In genomic region chr2:154549127-154549885, GRCm38 (mm10) we compare ENCODE assay signal across 8 mouse cellular contexts. TPM values are rescaled to one million over a fixed set of nuclear protein-coding genes. Genes with fewer than 3 reads are reported as not detected.
A peak's percentile ranks its signal among the peaks of the same experiment; 100 is the strongest.
DNase-seq lines count a peak whose midpoint lies in the region; ATAC-seq and TF ChIP-seq lines count a peak whose summit lies in the region.

No protein-coding gene starts in this region.

- peak; percentile 57 for DNase-seq in lung, adult 18-20 months
- DNase-seq in lung, postnatal 25 days (ENCODE audit: low spot score) = no peak
- peak; percentile 91 for DNase-seq in embryonic facial prominence, embryonic 14.5 days (ENCODE audit: low spot score)
- DNase-seq in lung, postnatal 0 days (ENCODE audit: low spot score) = peak; percentile 84
- peak; percentile 94 for DNase-seq in retina, postnatal 1 day
- peak; percentile 83 for DNase-seq in thymus, postnatal 4 days

- 6% methylated on average over 25 of the region's 48 CpGs for WGBS in embryonic facial prominence, embryonic 14.5 days
- 4% methylated on average over 48 of the region's 48 CpGs for WGBS in heart, embryonic 12.5 days
- 3% methylated on average over 45 of the region's 48 CpGs for WGBS in kidney, embryonic 14.5 days
- WGBS in lung, postnatal 0 days = 3% methylated on average over 43 of the region's 48 CpGs

- ATAC-seq in embryonic facial prominence, embryonic 14.5 days (ENCODE audit: low read depth) = peak; percentile 78
- peak; percentile 70 for ATAC-seq in heart, embryonic 12.5 days (ENCODE audit: insufficient number of reproducible peaks, low FRiP score)
- ATAC-seq in kidney, embryonic 14.5 days (ENCODE audit: low FRiP score, low TSS enrichment) = peak; percentile 79; the same call in 1 of the 2 replicates
- ATAC-seq in lung, postnatal 0 days = peak; percentile 57

- peak overlapping the region; percentile 45 for H3K4me3 ChIP-seq in embryonic facial prominence, embryonic 14.5 days (ENCODE audit: low read depth, low read length)
- peak overlapping the region; percentile 51 for H3K4me3 ChIP-seq in heart, embryonic 12.5 days
- H3K4me3 ChIP-seq in kidney, embryonic 14.5 days (ENCODE audit: low read length) = peak overlapping the region; percentile 42
- H3K4me3 ChIP-seq in lung, postnatal 0 days (ENCODE audit: low read depth, low read length) = peak overlapping the region; percentile 34

- no peaks in the 10 kb centered on the region for H3K9me3 ChIP-seq in embryonic facial prominence, embryonic 14.5 days (ENCODE audit: control insufficient read depth, low read length)
- H3K9me3 ChIP-seq in heart, embryonic 12.5 days (replicated peaks) = no peaks in the 10 kb centered on the region
- no peaks in the 10 kb centered on the region for H3K9me3 ChIP-seq in kidney, embryonic 14.5 days (ENCODE audit: control insufficient read depth, low read length)
- no peaks in the 10 kb centered on the region for H3K9me3 ChIP-seq in lung, postnatal 0 days (ENCODE audit: low read length)

- no peaks in the 10 kb centered on the region for H3K36me3 ChIP-seq in embryonic facial prominence, embryonic 14.5 days (ENCODE audit: control insufficient read depth, insufficient read depth, low read length)
- no peaks in the 10 kb centered on the region for H3K36me3 ChIP-seq in heart, embryonic 12.5 days
- no peaks in the 10 kb centered on the region for H3K36me3 ChIP-seq in kidney, embryonic 14.5 days (ENCODE audit: control insufficient read depth, insufficient read depth, low read length)
- no peaks in the 10 kb centered on the region for H3K36me3 ChIP-seq in lung, postnatal 0 days (ENCODE audit: insufficient read depth, low read length)

- no peak for TF ChIP-seq EP300 in lung, postnatal 0 days (IDR thresholded peaks at IDR 0.05)

- peaks cover 25% of the 10 kb centered on the region for H3K4me1 ChIP-seq in embryonic facial prominence, embryonic 14.5 days (ENCODE audit: control insufficient read depth, insufficient read depth, low read length)
- peaks cover 28% of the 10 kb centered on the region for H3K4me1 ChIP-seq in heart, embryonic 12.5 days (replicated peaks)
- peaks cover 10% of the 10 kb centered on the region for H3K4me1 ChIP-seq in kidney, embryonic 14.5 days (ENCODE audit: control insufficient read depth, insufficient read depth, low read length)
- H3K4me1 ChIP-seq in lung, postnatal 0 days (ENCODE audit: insufficient read depth, low read depth, low read length) = peaks cover 16% of the 10 kb centered on the region

- peak overlapping the region; percentile 95 for H3K4me2 ChIP-seq in embryonic facial prominence, embryonic 14.5 days (ENCODE audit: low read depth, low read length)
- peak overlapping the region; percentile 91 for H3K4me2 ChIP-seq in heart, embryonic 12.5 days
- H3K4me2 ChIP-seq in kidney, embryonic 14.5 days (replicated peaks; ENCODE audit: low read depth, low read length) = peak overlapping the region; percentile 92
- H3K4me2 ChIP-seq in lung, postnatal 0 days (replicated peaks; ENCODE audit: low read depth, low read length) = peak overlapping the region; percentile 75

- peak overlapping the region; percentile 57 for H3K9ac ChIP-seq in embryonic facial prominence, embryonic 14.5 days (ENCODE audit: low read depth, low read length)
- peak overlapping the region; percentile 57 for H3K9ac ChIP-seq in heart, embryonic 12.5 days
- peak overlapping the region; percentile 42; the same call in 1 of the 2 replicates for H3K9ac ChIP-seq in kidney, embryonic 14.5 days (ENCODE audit: low read depth, low read length)
- no peak overlapping the region for H3K9ac ChIP-seq in lung, postnatal 0 days (replicated peaks; ENCODE audit: low read depth)

- H3K27ac ChIP-seq in embryonic facial prominence, embryonic 14.5 days (replicated peaks; ENCODE audit: low read depth, low read length) = no peak overlapping the region
- H3K27ac ChIP-seq in heart, embryonic 12.5 days (ENCODE audit: poor library complexity, severe bottlenecking) = no peak overlapping the region
- H3K27ac ChIP-seq in kidney, embryonic 14.5 days (ENCODE audit: low read depth, low read length) = no peak overlapping the region
- H3K27ac ChIP-seq in lung, postnatal 0 days (ENCODE audit: low read length) = no peak overlapping the region

- H3K27me3 ChIP-seq in embryonic facial prominence, embryonic 14.5 days (replicated peaks; ENCODE audit: control insufficient read depth, insufficient read depth, low read length) = peaks cover 16% of the 10 kb centered on the region
- H3K27me3 ChIP-seq in heart, embryonic 12.5 days (replicated peaks) = peaks cover 34% of the 10 kb centered on the region
- H3K27me3 ChIP-seq in kidney, embryonic 14.5 days (ENCODE audit: control insufficient read depth, insufficient read depth, low read length) = peaks cover 32% of the 10 kb centered on the region
- no peaks in the 10 kb centered on the region for H3K27me3 ChIP-seq in lung, postnatal 0 days (replicated peaks; ENCODE audit: insufficient read depth, low read length)

- no peak for TF ChIP-seq CTCF in lung, postnatal 0 days (IDR thresholded peaks at IDR 0.05)

RNA-seq across cellular contexts. Expression of gene Actl10, which starts 2.3 kb away (rescaled TPM):
- polyA plus RNA-seq in embryonic facial prominence, embryonic 14.5 days (2014; fragmentation: Nextera tagmentation; extraction: Ambion mirVana) = not detected in 2 replicates
- polyA plus RNA-seq in heart, embryonic 12.5 days (2016; fragmentation: Nextera tagmentation; extraction: Ambion mirVana) = 0.13 and 0.15 TPM in 2 replicates
- not detected in 2 replicates for polyA plus RNA-seq in kidney, embryonic 14.5 days (2014; fragmentation: Nextera tagmentation; extraction: Ambion mirVana)
- polyA plus RNA-seq in lung, postnatal 0 days (2015; fragmentation: Nextera tagmentation; extraction: Ambion mirVana) = not detected in 2 replicates

RNA-seq across cellular contexts. Expression of gene 1700003F12Rik, which starts 2.4 kb away (rescaled TPM):
- 0.63 and 0.78 TPM in 2 replicates for polyA plus RNA-seq in embryonic facial prominence, embryonic 14.5 days (2014; fragmentation: Nextera tagmentation; extraction: Ambion mirVana)
- polyA plus RNA-seq in heart, embryonic 12.5 days (2016; fragmentation: Nextera tagmentation; extraction: Ambion mirVana) = 0.48 and 0.78 TPM in 2 replicates
- polyA plus RNA-seq in kidney, embryonic 14.5 days (2014; fragmentation: Nextera tagmentation; extraction: Ambion mirVana) = 0.54 and 0.89 TPM in 2 replicates
- polyA plus RNA-seq in lung, postnatal 0 days (2015; fragmentation: Nextera tagmentation; extraction: Ambion mirVana) = 0.89 and 1.3 TPM in 2 replicates

RNA-seq across cellular contexts. Expression of gene Necab3, which starts 9.4 kb away (rescaled TPM):
- 2.4 and 3.9 TPM in 2 replicates for polyA plus RNA-seq in embryonic facial prominence, embryonic 14.5 days (2014; fragmentation: Nextera tagmentation; extraction: Ambion mirVana)
- 0.27 and 0.87 TPM in 2 replicates for polyA plus RNA-seq in heart, embryonic 12.5 days (2016; fragmentation: Nextera tagmentation; extraction: Ambion mirVana)
- 2.4 and 2.5 TPM in 2 replicates for polyA plus RNA-seq in kidney, embryonic 14.5 days (2014; fragmentation: Nextera tagmentation; extraction: Ambion mirVana)
- polyA plus RNA-seq in lung, postnatal 0 days (2015; fragmentation: Nextera tagmentation; extraction: Ambion mirVana) = 0.81 and 1.4 TPM in 2 replicates

RNA-seq across cellular contexts. Expression of gene E2f1, which starts 20.4 kb away (rescaled TPM):
- polyA plus RNA-seq in embryonic facial prominence, embryonic 14.5 days (2014; fragmentation: Nextera tagmentation; extraction: Ambion mirVana) = 8.8 and 10.5 TPM in 2 replicates
- 21.7 and 21.8 TPM in 2 replicates for polyA plus RNA-seq in heart, embryonic 12.5 days (2016; fragmentation: Nextera tagmentation; extraction: Ambion mirVana)
- 10.0 and 11.3 TPM in 2 replicates for polyA plus RNA-seq in kidney, embryonic 14.5 days (2014; fragmentation: Nextera tagmentation; extraction: Ambion mirVana)
- 5.4 and 7.5 TPM in 2 replicates for polyA plus RNA-seq in lung, postnatal 0 days (2015; fragmentation: Nextera tagmentation; extraction: Ambion mirVana)

RNA-seq across cellular contexts. Expression of gene Pxmp4, which starts 54.2 kb away (rescaled TPM):
- polyA plus RNA-seq in embryonic facial prominence, embryonic 14.5 days (2014; fragmentation: Nextera tagmentation; extraction: Ambion mirVana) = 24.1 and 26.9 TPM in 2 replicates
- polyA plus RNA-seq in heart, embryonic 12.5 days (2016; fragmentation: Nextera tagmentation; extraction: Ambion mirVana) = 18.9 and 20.5 TPM in 2 replicates
- polyA plus RNA-seq in kidney, embryonic 14.5 days (2014; fragmentation: Nextera tagmentation; extraction: Ambion mirVana) = 20.4 and 25.9 TPM in 2 replicates
- polyA plus RNA-seq in lung, postnatal 0 days (2015; fragmentation: Nextera tagmentation; extraction: Ambion mirVana) = 29.0 and 33.5 TPM in 2 replicates
